Mouse (Mus musculus): ENCODE data around the gene Tbc1d13. TPM values are rescaled to one million over a fixed set of nuclear protein-coding genes. Genes with fewer than 3 reads are reported as not detected.

Gene Tbc1d13
- total and polyA plus RNA-seq, 3 experiments = 25.9 to 36.8 (median 32.1) TPM

GRCm38 (mm10) chr2:30084113-30084512, 49.4 kb upstream of the Tbc1d13 start:
- no peak overlapping the region for H3K4me2 ChIP-seq (ENCODE audit: insufficient read depth, low read depth, poor library complexity, severe bottlenecking)

GRCm38 (mm10) chr2:30084632-30085031, 48.9 kb upstream of the Tbc1d13 start:
- Histone ChIP-seq H3K4me1 (ENCODE audit: control insufficient read depth in 1 of 2, insufficient read depth in 2 of 2) (peaks cover 7 to 28% of the 10 kb centered on the region in 2 experiments; a peak in 3 of 4 replicates), H3K4me3 (replicated peaks in 1 of 3; ENCODE audit: low read depth in 2 of 3, low read length in 2 of 3, poor library complexity in 1 of 3) (no peak overlapping the region), H3K79me2 (replicated peaks; ENCODE audit: control insufficient read depth, extremely low read depth, insufficient read depth, poor library complexity, severe bottlenecking) (no peaks in the 10 kb centered on the region), H3K27me3 (replicated peaks) (no peaks in the 10 kb centered on the region), H3K27ac (ENCODE audit: insufficient read depth, low read depth) (no peak overlapping the region), H3K36me3 (replicated peaks in 1 of 2; ENCODE audit: control insufficient read depth in 1 of 2, insufficient read depth in 1 of 2, low read length in 1 of 2) (peaks cover 0 to 57% of the 10 kb centered on the region in 2 experiments), H3K9ac (ENCODE audit: insufficient read depth, low read depth) (no peak overlapping the region), H3K4me2 (ENCODE audit: insufficient read depth, low read depth, poor library complexity, severe bottlenecking) (no peak overlapping the region), H3K9me3 (replicated peaks; ENCODE audit: low read length) (peaks cover 4% of the 10 kb centered on the region)
- in situ Hi-C loops (cut with MboI; ENCODE audit: low pct_ligation_motif_present, low pct_unique_long_range_greater_than_20kb, low sequenced_read_pairs) = no loop called here
- dilution Hi-C loops (cut with MboI; ENCODE audit: extremely low pct_ligation_motif_present, extremely low pct_unique_long_range_greater_than_20kb, low sequenced_read_pairs) = no loop called here
- TF ChIP-seq CTCF (conservative IDR thresholded peaks at IDR 0.05 in 1 of 2, IDR thresholded peaks at IDR 0.05 in 1 of 2; ENCODE audit: low read depth in 2 of 2, low read length in 2 of 2) = no peak
- no peak for TF ChIP-seq MEF2A (IDR thresholded peaks at IDR 0.05; ENCODE audit: borderline replicate concordance, low read depth, low read length)
- DNase-seq (ENCODE audit: extremely low read depth) = no peak

More at GRCm38 (mm10) chr2:30084113-30084512, 49.4 kb upstream of the Tbc1d13 start:
- H3K4me3 ChIP-seq (replicated peaks in 1 of 3; ENCODE audit: low read depth in 2 of 3, low read length in 2 of 3, poor library complexity in 1 of 3) = no peak overlapping the region
- no peak overlapping the region for H3K27ac ChIP-seq (ENCODE audit: insufficient read depth, low read depth)
- H3K79me2 ChIP-seq (replicated peaks; ENCODE audit: control insufficient read depth, extremely low read depth, insufficient read depth, poor library complexity, severe bottlenecking) = no peaks in the 10 kb centered on the region
- in situ Hi-C loops (cut with MboI; ENCODE audit: low pct_ligation_motif_present, low pct_unique_long_range_greater_than_20kb, low sequenced_read_pairs) = no loop called here
- no peaks in the 10 kb centered on the region for H3K27me3 ChIP-seq (replicated peaks)
- peaks cover 4% of the 10 kb centered on the region for H3K9me3 ChIP-seq (replicated peaks; ENCODE audit: low read length)
- DNase-seq (ENCODE audit: extremely low read depth) = no peak
- TF ChIP-seq IRF4 (IDR thresholded peaks at IDR 0.05; ENCODE audit: low read depth, low read length) = peak; percentile 80; the same call in 1 of the 2 replicates
- TF ChIP-seq EP300 (IDR thresholded peaks at IDR 0.05; ENCODE audit: low read length) = peak; percentile 36; the same call in 1 of the 2 replicates
- no peak for TF ChIP-seq CHD2 (IDR thresholded peaks at IDR 0.05; ENCODE audit: low read length)
- no peak overlapping the region for H3K9ac ChIP-seq (ENCODE audit: insufficient read depth, low read depth)
- H3K4me1 ChIP-seq (ENCODE audit: control insufficient read depth in 1 of 2, insufficient read depth in 2 of 2) = peaks cover 7 to 28% of the 10 kb centered on the region in 2 experiments; a peak in 3 of 4 replicates
- dilution Hi-C loops (cut with MboI; ENCODE audit: extremely low pct_ligation_motif_present, extremely low pct_unique_long_range_greater_than_20kb, low sequenced_read_pairs) = no loop called here
- peaks cover 0 to 56% of the 10 kb centered on the region in 2 experiments for H3K36me3 ChIP-seq (replicated peaks in 1 of 2; ENCODE audit: control insufficient read depth in 1 of 2, insufficient read depth in 1 of 2, low read length in 1 of 2)

GRCm38 (mm10) chr2:30087310-30087709, 46.2 kb upstream of the Tbc1d13 start:
- Histone ChIP-seq H3K4me2 (ENCODE audit: insufficient read depth, low read depth, poor library complexity, severe bottlenecking) (no peak overlapping the region), H3K4me3 (replicated peaks in 1 of 3; ENCODE audit: low read depth in 2 of 3, low read length in 2 of 3, poor library complexity in 1 of 3) (no peak overlapping the region), H3K36me3 (replicated peaks in 1 of 2; ENCODE audit: control insufficient read depth in 1 of 2, insufficient read depth in 1 of 2, low read length in 1 of 2) (peaks cover 22 to 64% of the 10 kb centered on the region in 2 experiments), H3K9me3 (replicated peaks; ENCODE audit: low read length) (peaks cover 4% of the 10 kb centered on the region), H3K4me1 (ENCODE audit: control insufficient read depth in 1 of 2, insufficient read depth in 2 of 2) (peaks cover 12 to 41% of the 10 kb centered on the region in 2 experiments), H3K79me2 (replicated peaks; ENCODE audit: control insufficient read depth, extremely low read depth, insufficient read depth, poor library complexity, severe bottlenecking) (no peaks in the 10 kb centered on the region), H3K27me3 (replicated peaks) (no peaks in the 10 kb centered on the region), H3K27ac (ENCODE audit: insufficient read depth, low read depth) (no peak overlapping the region), H3K9ac (ENCODE audit: insufficient read depth, low read depth) (no peak overlapping the region)
- dilution Hi-C loops (cut with MboI; ENCODE audit: extremely low pct_ligation_motif_present, extremely low pct_unique_long_range_greater_than_20kb, low sequenced_read_pairs) (no loop called here), in situ Hi-C loops (cut with MboI; ENCODE audit: low pct_ligation_motif_present, low pct_unique_long_range_greater_than_20kb, low sequenced_read_pairs) (no loop called here)
- DNase-seq (ENCODE audit: extremely low read depth) = peak; percentile 46
- TF ChIP-seq RAD21 (IDR thresholded peaks at IDR 0.05; ENCODE audit: low read depth, low read length) = no peak
- no peak for TF ChIP-seq ETS1 (conservative IDR thresholded peaks at IDR 0.05; ENCODE audit: low read depth, low read length)
- TF ChIP-seq TCF12 (IDR thresholded peaks at IDR 0.05; ENCODE audit: low read depth, low read length) = no peak
- TF ChIP-seq PAX5 (IDR thresholded peaks at IDR 0.05; ENCODE audit: low read length) = no peak
- no peak for TF ChIP-seq USF2 (conservative IDR thresholded peaks at IDR 0.05; ENCODE audit: low read depth, low read length)
- TF ChIP-seq CTCF (conservative IDR thresholded peaks at IDR 0.05 in 1 of 2, IDR thresholded peaks at IDR 0.05 in 1 of 2; ENCODE audit: low read depth in 2 of 2, low read length in 2 of 2) = peak in 1 of 2 experiments; percentile 41; a peak in 2 of 4 replicates
- TF ChIP-seq ZNF384 (IDR thresholded peaks at IDR 0.05; ENCODE audit: low read depth, low read length) = no peak
